Mouse (Mus musculus) central nervous system, embryonic 14 days (tissue): ENCODE measurements around the gene Ccdc136. TPM values are rescaled to one million over a fixed set of nuclear protein-coding genes. Genes with fewer than 3 reads are reported as not detected.

Source experiments
- polyA plus RNA-seq: library from polyadenylated mRNA; depleted of rRNA; stranded (reverse); fragments of >200 nt; gene quantifications from 2 replicates; pipeline ENCODE4 v1.2.3, GENCODE M21; 2012; rRNA removed

The Ccdc136 gene
- polyA plus RNA-seq, result 54.3 and 55.3 TPM in 2 replicates

DNA sequence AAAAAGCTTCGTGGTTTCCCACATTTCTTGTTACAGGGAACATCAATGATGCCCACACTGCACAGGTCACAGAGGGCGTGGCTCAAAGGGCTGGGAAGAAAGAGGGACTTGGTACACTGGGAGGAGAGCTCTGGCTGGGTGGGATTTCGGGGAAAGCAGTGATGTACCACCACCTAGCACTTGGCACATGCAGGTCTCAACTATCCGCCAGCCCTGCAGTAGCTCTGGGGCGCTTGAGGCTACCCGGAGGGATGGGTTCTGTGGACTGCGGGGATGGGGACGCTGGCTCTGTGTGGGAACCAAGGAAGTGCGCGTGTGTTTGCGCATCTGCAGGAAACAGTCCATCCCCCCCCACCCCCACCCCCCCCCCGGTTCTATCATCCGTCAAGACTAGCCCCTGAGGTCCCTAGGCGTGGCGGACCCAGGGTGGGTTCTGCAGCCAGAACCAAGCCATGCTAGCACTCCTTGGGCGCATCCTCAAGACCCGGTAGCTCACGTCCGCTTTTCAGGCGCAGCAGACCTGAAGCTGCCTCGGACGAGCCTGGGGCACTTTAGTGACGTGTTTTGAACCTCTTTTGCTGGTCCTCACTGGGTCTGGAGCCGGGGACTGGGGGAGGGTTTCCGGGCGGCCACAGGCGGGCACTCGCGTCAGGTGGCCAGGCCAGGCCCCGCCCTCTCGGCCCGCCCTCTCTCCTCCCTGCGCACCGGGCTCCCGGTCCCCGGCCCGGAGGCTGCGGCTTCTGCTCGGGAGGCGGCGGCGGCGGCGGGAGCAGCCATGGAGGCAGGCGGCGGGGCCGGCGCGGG is at the start of gene Ccdc136:
Gene Ccdc136 (plus strand): TSS at position 400 of the 804 bp plus-strand sequence.

DNA sequence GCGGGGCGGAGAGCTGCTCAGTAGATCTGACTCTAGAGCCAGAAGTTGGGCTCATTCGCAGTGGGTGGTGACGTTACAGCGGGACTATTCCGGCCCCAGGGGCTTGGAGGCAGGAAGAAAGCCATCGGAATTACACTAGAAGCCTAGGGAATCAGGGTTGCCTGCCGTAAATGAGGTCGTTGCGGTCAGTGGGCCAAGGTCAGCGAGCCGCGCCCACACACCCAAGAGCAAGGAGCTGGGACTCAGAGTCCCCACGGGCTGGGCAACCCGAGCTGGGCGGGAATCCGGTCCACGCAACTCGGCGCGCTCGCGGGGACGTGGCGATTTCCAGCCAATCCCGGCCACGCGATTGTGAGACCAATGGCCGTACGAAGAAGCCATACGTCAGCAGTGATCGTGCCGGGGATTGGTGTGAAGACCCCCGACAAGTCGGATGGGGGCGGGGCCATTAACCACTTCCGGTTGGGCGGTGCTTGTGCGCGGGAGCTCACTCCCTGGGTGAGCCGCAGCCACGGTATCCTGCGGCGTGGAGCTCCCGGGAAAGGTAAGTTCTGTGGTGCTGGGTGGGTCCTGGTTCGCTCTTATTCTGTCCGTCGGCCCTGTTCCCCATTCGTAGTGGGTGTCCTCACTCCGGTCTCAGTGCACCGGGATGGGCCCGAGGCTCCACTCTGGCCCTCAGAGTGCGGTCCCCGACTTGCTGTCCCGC is 48.3 kb upstream of the Ccdc136 start, which contains the start of gene Calu:
Gene Calu (plus strand): TSS at position 405 of the 706 bp plus-strand sequence.

GRCm38 (mm10) chr6:29388052-29388518 is 8.0 kb upstream of the Ccdc136 start, which contains the start of gene Opn1sw:
Gene Opn1sw, minus strand, starts transcription at chr6:29388468.

DNA sequence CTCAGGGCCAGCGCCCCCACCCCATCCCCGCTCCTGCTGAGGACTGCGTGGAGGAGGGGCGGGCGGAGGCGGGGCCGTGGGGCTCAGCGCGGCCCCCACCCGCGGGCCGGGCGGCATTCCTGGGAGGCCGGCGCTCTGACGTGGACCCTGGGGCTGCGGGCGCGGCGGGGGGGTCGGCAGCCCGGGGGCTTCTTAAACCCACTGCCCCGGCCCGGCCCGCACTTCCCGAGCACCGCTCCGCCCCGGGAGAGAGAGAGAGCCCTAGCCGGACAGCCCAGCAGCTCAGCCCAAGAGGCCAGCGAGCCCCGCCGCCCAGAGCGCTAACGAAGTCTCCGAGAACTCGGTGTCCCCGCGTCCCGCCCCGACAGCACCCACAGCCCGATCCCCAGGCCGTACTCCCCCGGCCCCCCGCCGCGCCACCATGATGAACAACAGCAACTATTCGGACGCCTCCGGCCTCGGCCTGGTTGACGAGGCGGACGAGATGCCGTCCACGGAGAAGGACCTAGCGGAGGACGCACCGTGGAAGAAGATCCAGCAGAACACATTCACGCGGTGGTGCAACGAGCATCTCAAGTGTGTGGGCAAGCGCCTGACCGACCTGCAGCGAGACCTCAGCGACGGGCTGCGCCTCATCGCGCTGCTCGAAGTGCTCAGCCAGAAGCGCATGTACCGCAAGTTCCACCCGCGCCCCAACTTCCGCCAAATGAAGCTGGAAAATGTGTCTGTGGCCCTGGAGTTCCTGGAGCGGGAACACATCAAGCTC is 37.1 kb downstream of the Ccdc136 start, which contains the start of gene Flnc:
Gene Flnc (plus strand): TSS at position 219 of the 766 bp plus-strand sequence.

DNA sequence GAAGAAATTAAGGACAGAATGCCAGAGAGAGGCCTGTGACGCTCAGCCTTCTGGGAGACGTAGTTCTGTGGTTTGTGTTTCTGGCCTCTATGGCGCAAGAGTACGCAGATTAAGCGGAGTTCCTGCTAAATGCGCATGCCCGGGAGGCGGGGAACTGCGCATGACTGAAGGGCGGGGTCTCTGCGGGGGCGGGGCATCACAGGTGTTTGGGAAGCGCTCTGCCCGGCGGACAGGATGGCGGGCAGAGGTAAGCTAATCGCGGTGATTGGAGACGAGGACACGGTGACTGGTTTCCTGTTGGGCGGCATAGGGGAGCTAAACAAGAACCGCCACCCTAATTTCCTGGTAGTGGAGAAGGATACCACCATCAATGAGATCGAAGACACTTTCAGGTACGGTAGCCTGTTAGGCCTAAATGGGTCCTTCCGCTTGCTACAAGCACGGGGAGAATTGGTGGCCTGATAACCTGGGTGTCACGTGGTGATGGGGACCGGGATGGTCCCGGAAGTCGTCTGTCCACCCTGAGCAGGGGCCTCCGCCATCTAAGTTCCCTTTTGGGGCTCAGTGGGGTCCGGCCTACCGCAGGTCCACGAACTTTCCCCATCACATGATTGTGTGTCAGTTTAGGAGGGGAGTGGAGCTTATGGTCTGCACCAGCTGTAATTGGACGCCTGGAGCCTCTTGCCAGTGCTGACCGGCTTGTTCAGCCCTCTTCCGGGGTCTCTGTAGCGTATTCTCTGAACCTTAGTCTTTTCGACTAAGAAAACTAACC is 71.7 kb downstream of the Ccdc136 start, which contains the start of gene Atp6v1f:
Gene Atp6v1f (plus strand): TSS at position 136 of the 772 bp plus-strand sequence.

DNA sequence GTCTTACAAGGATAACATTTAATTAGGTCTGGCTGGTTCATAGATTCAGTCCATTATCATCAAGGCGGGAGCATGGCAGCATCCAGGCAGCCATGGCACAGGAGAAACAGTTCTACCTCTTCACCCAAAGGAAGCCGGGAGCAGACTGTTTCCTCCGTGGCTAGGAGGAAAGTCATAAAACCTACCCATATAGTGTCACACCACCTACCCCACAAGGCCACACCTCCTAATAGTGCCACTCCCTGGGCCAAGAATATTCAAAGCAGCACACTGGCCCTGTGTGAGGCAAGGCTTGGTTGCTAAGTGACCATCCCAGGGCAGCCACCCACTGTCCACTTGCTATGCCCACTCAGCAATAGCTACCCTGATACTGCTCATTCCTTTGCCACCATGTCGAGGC is 75.0 kb downstream of the Ccdc136 start, which contains the start of gene Atp6v1fnb:
Gene Atp6v1fnb (plus strand): TSS at position 301 of the 400 bp plus-strand sequence.

Other genes starting within 250 kb of the Ccdc136 start
- gene Rbm28, start 231.3 kb upstream of the Ccdc136 start, polyA plus RNA-seq, result 76.3 and 83.3 TPM in 2 replicates
- 6.1 and 6.6 TPM in 2 replicates for gene Prrt4, start 216.7 kb upstream of the Ccdc136 start, polyA plus RNA-seq
- gene Impdh1, start 179.9 kb upstream of the Ccdc136 start, polyA plus RNA-seq, result 48.2 and 52.4 TPM in 2 replicates
- gene Hilpda, start 123.8 kb upstream of the Ccdc136 start, polyA plus RNA-seq, result 30.9 and 31.6 TPM in 2 replicates
- 1.6 and 2.6 TPM in 2 replicates for gene Fam71f2, start 116.7 kb upstream of the Ccdc136 start, polyA plus RNA-seq
- 0.10 TPM in 1 of 2 replicates, not detected in the other for gene Fam71f1, start 77.2 kb upstream of the Ccdc136 start, polyA plus RNA-seq
- gene Calu, start 48.2 kb upstream of the Ccdc136 start, polyA plus RNA-seq, result 124 and 173 TPM in 2 replicates
- 0.28 and 0.85 TPM in 2 replicates for gene Opn1sw, start 7.8 kb upstream of the Ccdc136 start, polyA plus RNA-seq
- gene Flnc, start 36.9 kb downstream of the Ccdc136 start, polyA plus RNA-seq, result 4.3 and 10.9 TPM in 2 replicates
- 291 and 330 TPM in 2 replicates for gene Atp6v1f, start 71.4 kb downstream of the Ccdc136 start, polyA plus RNA-seq
- gene Atp6v1fnb, start 75.1 kb downstream of the Ccdc136 start, polyA plus RNA-seq, result 0.20 and 0.39 TPM in 2 replicates
- 34.5 and 54.4 TPM in 2 replicates for gene Kcp, start 111.6 kb downstream of the Ccdc136 start, polyA plus RNA-seq
- gene Irf5, start 130.3 kb downstream of the Ccdc136 start, polyA plus RNA-seq, result 2.7 and 3.3 TPM in 2 replicates
- 74.9 and 75.4 TPM in 2 replicates for gene Tnpo3, start 213.6 kb downstream of the Ccdc136 start, polyA plus RNA-seq